Mouse (Mus musculus) limb, embryonic 12.5 days (tissue): ENCODE data around the gene Nup205. TPM values are rescaled to one million over a fixed set of nuclear protein-coding genes. Genes with fewer than 3 reads are reported as not detected.

Experiments used
- ATAC-seq: fragments of 200-750 bp; cut with Nextera tagmentation; 2 replicates; pipeline ENCODE4 v1.8.0; 2017; ENCODE audit warnings: low read depth, moderate TSS enrichment; ENCODE audit not compliant: insufficient number of reproducible peaks, insufficient read depth, low FRiP score, low TSS enrichment
- H3K27ac ChIP-seq: fragments of 300-500 bp; sonication (generic); 2 replicates; pipeline ENCODE4 v1.5.1; 2016; ENCODE audit warnings: mild to moderate bottlenecking, moderate library complexity
- H3K27me3 ChIP-seq: fragments of 300-500 bp; sonication (generic); 2 replicates; pipeline ENCODE4 v1.6.1; 2016; ENCODE audit warnings: mild to moderate bottlenecking, moderate library complexity
- H3K36me3 ChIP-seq: fragments of 300-500 bp; sonication (generic); 2 replicates; pipeline ENCODE4 v1.6.1; 2016; ENCODE audit warnings: mild to moderate bottlenecking, moderate library complexity
- H3K4me1 ChIP-seq: fragments of 300-500 bp; sonication (generic); replicated peaks from 2 replicates; pipeline ENCODE4 v1.6.1; 2016
- H3K4me2 ChIP-seq: fragments of 300-500 bp; sonication (generic); 2 replicates; pipeline ENCODE4 v1.6.1; 2016; ENCODE audit warnings: mild to moderate bottlenecking, moderate library complexity
- H3K4me3 ChIP-seq: fragments of 300-500 bp; sonication (generic); replicated peaks from 2 replicates; pipeline ENCODE4 v1.5.1; 2016; ENCODE audit warnings: mild to moderate bottlenecking
- H3K9ac ChIP-seq: fragments of 300-500 bp; sonication (generic); replicated peaks from 2 replicates; pipeline ENCODE4 v1.6.1; 2016; ENCODE audit warnings: mild to moderate bottlenecking, moderate library complexity
- H3K9me3 ChIP-seq: fragments of 300-500 bp; sonication (generic); 2 replicates; pipeline ENCODE4 v1.6.1; 2016; ENCODE audit warnings: mild to moderate bottlenecking, moderate library complexity
- WGBS: fragments of 180-500 bp; shearing (Covaris S2); methylation state at CpG from one replicate; pipeline ENCODE4 v1.1.7; 2016; 5-methylcytosine and 5-hydroxymethylcytosine counted together
- polyA plus RNA-seq: library from polyadenylated mRNA; unstranded; fragments of >200 nt; fragmentation: Nextera tagmentation; extraction: Ambion mirVana; gene quantifications from 2 replicates; pipeline ENCODE4 v1.2.1, GENCODE M21; 2016

Gene Nup205
- polyA plus RNA-seq, 1 experiment from 2014 or later: 47.3 TPM

- Histone ChIP-seq H3K27ac (no peak overlapping the region), H3K36me3 (no peaks in the 10 kb centered on the region), H3K9me3 (no peaks in the 10 kb centered on the region), H3K27me3 (no peaks in the 10 kb centered on the region), H3K4me3 (no peak overlapping the region), H3K4me1 (peaks cover 30% of the 10 kb centered on the region), H3K4me2 (no peak overlapping the region), H3K9ac (no peak overlapping the region)
- ATAC-seq: no peak
- WGBS: 80% methylated on average over 8 of the region's 8 CpGs
Measured at GRCm38 (mm10) chr6:35289676-35290075, 112.5 kb downstream of the Nup205 start.

DNA sequence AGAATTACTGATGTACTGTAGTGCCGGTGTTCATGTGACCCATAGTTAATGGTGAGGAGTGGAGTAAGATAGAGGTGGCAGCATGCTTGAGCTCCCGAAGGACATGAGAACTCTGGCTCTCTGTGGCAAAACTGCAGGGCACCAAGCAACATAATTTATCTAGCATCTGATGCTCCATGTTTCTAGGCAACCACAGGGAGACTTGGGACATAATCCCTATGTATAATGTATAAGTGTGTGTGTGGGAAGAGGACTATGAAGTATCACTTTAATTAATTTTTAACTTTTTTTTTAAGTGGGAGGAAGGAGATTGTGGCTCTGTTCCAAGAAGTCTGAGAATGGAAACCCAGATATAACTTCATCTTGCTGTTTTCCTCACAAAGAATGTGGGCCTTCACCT is 117.7 kb downstream of the Nup205 start:
- no peaks in the 10 kb centered on the region for H3K27me3 ChIP-seq
- WGBS: 95% methylated on average over 2 of the region's 2 CpGs
- no peak overlapping the region for H3K9ac ChIP-seq
- peaks cover 9% of the 10 kb centered on the region for H3K4me1 ChIP-seq
- ATAC-seq: no peak
- H3K27ac ChIP-seq: no peak overlapping the region
- no peak overlapping the region for H3K4me3 ChIP-seq
- no peaks in the 10 kb centered on the region for H3K9me3 ChIP-seq
- H3K36me3 ChIP-seq: no peaks in the 10 kb centered on the region
- no peak overlapping the region for H3K4me2 ChIP-seq

GRCm38 (mm10) chr6:35297001-35297400 is 119.8 kb downstream of the Nup205 start:
- WGBS: 89% methylated on average over 2 of the region's 2 CpGs
- Histone ChIP-seq H3K9me3 (no peaks in the 10 kb centered on the region), H3K9ac (no peak overlapping the region), H3K4me2 (no peak overlapping the region), H3K4me3 (no peak overlapping the region), H3K4me1 (peaks cover 4% of the 10 kb centered on the region; the same call in 1 of the 2 replicates), H3K27ac (no peak overlapping the region), H3K27me3 (no peaks in the 10 kb centered on the region), H3K36me3 (no peaks in the 10 kb centered on the region)
- ATAC-seq: no peak

Other genes starting within 250 kb of the Nup205 start
- gene Slc23a4, start 189.0 kb upstream of the Nup205 start, polyA plus RNA-seq: 0.37 and 0.56 TPM in 2 replicates
- gene Cnot4, start 43.7 kb upstream of the Nup205 start, polyA plus RNA-seq: 26.6 and 29.1 TPM in 2 replicates
- 0.14 and 0.21 TPM in 2 replicates for gene Slc13a4, start 130.7 kb downstream of the Nup205 start, polyA plus RNA-seq
- not detected in 2 replicates for gene Fam180a, start 148.7 kb downstream of the Nup205 start, polyA plus RNA-seq